In genomic region chr17:28743916-28744315, GRCm38 (mm10) we compare ENCODE assay signal across 13 mouse cellular contexts. TPM values are rescaled to one million over a fixed set of nuclear protein-coding genes. Genes with fewer than 3 reads are reported as not detected.
DNase-seq lines count a peak whose midpoint lies in the region; ATAC-seq and TF ChIP-seq lines count a peak whose summit lies in the region.
"Had no signal": no experiment of that assay in that cellular context is flagged by ENCODE, and none has a peak within 500 bp of the region (broad histone marks: within the 10 kb centered on the region; RNA-seq: fewer than 3 reads in every experiment).

No protein-coding gene starts in this region.

- H3K27me3 ChIP-seq in kidney, adult 2 months (replicated peaks; ENCODE audit: control insufficient read depth, insufficient read depth, low read length): no peaks in the 10 kb centered on the region
- H3K27me3 ChIP-seq in liver, embryonic 14.5 days (ENCODE audit: control insufficient read depth, insufficient read depth, low read length): no peaks in the 10 kb centered on the region
- no peaks in the 10 kb centered on the region for H3K27me3 ChIP-seq in forebrain, embryonic 12.5 days
- H3K27me3 ChIP-seq: intestine, embryonic 15.5 days; liver, embryonic 15.5 days; neural tube, embryonic 12.5 days had no signal

- WGBS in kidney, adult 2 months: 93% methylated on average over 9 of the region's 9 CpGs
- WGBS in liver, embryonic 14.5 days (ENCODE audit: insufficient replicate concordance): 80% methylated on average over 9 of the region's 9 CpGs
- WGBS in forebrain, embryonic 12.5 days: 91% methylated on average over 9 of the region's 9 CpGs

- ATAC-seq in liver, embryonic 14.5 days (ENCODE audit: insufficient read depth): no peak
- ATAC-seq in forebrain, embryonic 12.5 days (ENCODE audit: low FRiP score): no peak
- no peak for ATAC-seq in megakaryocyte-erythroid progenitor cell, adult 5-6 weeks (replicated peaks; ENCODE audit: low FRiP score, low TSS enrichment, poor library complexity, severe bottlenecking)
- ATAC-seq: intestine, embryonic 15.5 days had no signal

- no peak overlapping the region for H3K4me3 ChIP-seq in kidney, adult 2 months (ENCODE audit: insufficient read depth, low read depth, low read length)
- H3K4me3 ChIP-seq in liver, embryonic 14.5 days (ENCODE audit: insufficient read depth in 1 of 2, low read depth in 2 of 2, low read length in 2 of 2): no peak overlapping the region
- no peak overlapping the region for H3K4me3 ChIP-seq in forebrain, embryonic 12.5 days (replicated peaks)
- H3K4me3 ChIP-seq: intestine, embryonic 15.5 days; liver, embryonic 15.5 days; neural tube, embryonic 12.5 days had no signal

- H3K27ac ChIP-seq in kidney, adult 2 months (ENCODE audit: insufficient read depth, low read depth, low read length): peak overlapping the region; percentile 3; the same call in 1 of the 2 replicates
- no peak overlapping the region for H3K27ac ChIP-seq in liver, embryonic 14.5 days
- no peak overlapping the region for H3K27ac ChIP-seq in forebrain, embryonic 12.5 days
- H3K27ac ChIP-seq: intestine, embryonic 15.5 days; liver, embryonic 15.5 days; neural tube, embryonic 12.5 days had no signal

- H3K36me3 ChIP-seq in kidney, adult 2 months (ENCODE audit: control insufficient read depth, insufficient read depth, low read length): no peaks in the 10 kb centered on the region; the same call in 1 of the 2 replicates
- H3K36me3 ChIP-seq in liver, embryonic 14.5 days (replicated peaks; ENCODE audit: control insufficient read depth, insufficient read depth, low read depth): peaks cover 52% of the 10 kb centered on the region
- peaks cover 89% of the 10 kb centered on the region for H3K36me3 ChIP-seq in forebrain, embryonic 12.5 days (replicated peaks)

- no peak overlapping the region for H3K9ac ChIP-seq in liver, embryonic 14.5 days (replicated peaks)
- H3K9ac ChIP-seq in forebrain, embryonic 12.5 days: no peak overlapping the region
- H3K9ac ChIP-seq: intestine, embryonic 15.5 days; liver, embryonic 15.5 days; neural tube, embryonic 12.5 days had no signal

- H3K9me3 ChIP-seq in liver, embryonic 14.5 days (ENCODE audit: control insufficient read depth, low read length): no peaks in the 10 kb centered on the region
- no peaks in the 10 kb centered on the region for H3K9me3 ChIP-seq in forebrain, embryonic 12.5 days
- H3K9me3 ChIP-seq: intestine, embryonic 15.5 days; liver, embryonic 15.5 days; neural tube, embryonic 12.5 days had no signal

- peaks cover 10% of the 10 kb centered on the region for H3K4me1 ChIP-seq in kidney, adult 2 months (ENCODE audit: control insufficient read depth, insufficient read depth, low read length)
- 0 out of 4 replicates have a peak, but pooled peaks cover 0 to 2% of the 10 kb centered on the region in 2 experiments for H3K4me1 ChIP-seq in liver, embryonic 14.5 days (replicated peaks; ENCODE audit: control insufficient read depth in 2 of 2, insufficient read depth in 2 of 2, low read length in 1 of 2)
- no peaks in the 10 kb centered on the region for H3K4me1 ChIP-seq in forebrain, embryonic 12.5 days
- H3K4me1 ChIP-seq: intestine, embryonic 15.5 days; liver, embryonic 15.5 days; neural tube, embryonic 12.5 days had no signal

- H3K4me2 ChIP-seq in liver, embryonic 14.5 days (ENCODE audit: low read depth): no peak overlapping the region
- no peak overlapping the region for H3K4me2 ChIP-seq in forebrain, embryonic 12.5 days
- H3K4me2 ChIP-seq: intestine, embryonic 15.5 days; liver, embryonic 15.5 days; neural tube, embryonic 12.5 days had no signal

- TF ChIP-seq EP300 in liver, embryonic 14.5 days (IDR thresholded peaks at IDR 0.05; ENCODE audit: low read depth): no peak

- no peak for DNase-seq in kidney, adult 2 months
- no peak for DNase-seq in kidney, postnatal 14 days
- DNase-seq in A20 (ENCODE audit: low read depth, low spot score) (peak; percentile 63), NIH3T3 (ENCODE audit: low read depth) (peak; percentile 62)
- no peak for DNase-seq in liver, embryonic 14.5 days (ENCODE audit: low read depth in 3 of 3, low spot score in 3 of 3)
- DNase-seq in frontal cortex, postnatal 25 days (ENCODE audit: low spot score in 2 of 2): no peak
- DNase-seq: adrenal gland, adult 2 months; gastrocnemius, postnatal 36 days had no signal

- peak; percentile 21; the same call in 1 of the 2 replicates for TF ChIP-seq CTCF in kidney, adult 2 months (conservative IDR thresholded peaks at IDR 0.05; ENCODE audit: insufficient read depth, insufficient read length, low read depth, low read length)
- TF ChIP-seq CTCF in liver, embryonic 14.5 days (IDR thresholded peaks at IDR 0.05; ENCODE audit: low read depth): peak; percentile 50

- no peak for TF ChIP-seq POLR2A in kidney, adult 2 months (IDR thresholded peaks at IDR 0.05; ENCODE audit: low read depth, low read length)

RNA-seq across cellular contexts. Expression of gene AC170998.1, which starts 18.0 kb away (rescaled TPM):
- polyA plus RNA-seq in kidney, adult 2 months (2012; rRNA removed): 0.63 and 0.94 TPM in 2 replicates
- 0.06 and 0.58 TPM in 2 replicates for polyA plus RNA-seq in liver, embryonic 14.5 days (2012; rRNA removed)
- polyA plus RNA-seq in liver, embryonic 14.5 days (2014; fragmentation: Nextera tagmentation; extraction: Ambion mirVana): 0.40 and 0.74 TPM in 2 replicates
- polyA plus RNA-seq in forebrain, embryonic 12.5 days (2016; fragmentation: Nextera tagmentation; extraction: Ambion mirVana): 3.0 and 3.6 TPM in 2 replicates
- 8.7 and 12.8 TPM in 2 replicates for total RNA-seq in megakaryocyte-erythroid progenitor cell, adult 5-6 weeks (2014; fragmentation: Nextera tagmentation)
- not detected in 2 replicates for total RNA-seq in megakaryocyte-erythroid progenitor cell, adult 5-6 weeks (2017)

RNA-seq across cellular contexts. Expression of gene Mapk13, which starts 25.2 kb away (rescaled TPM):
- polyA plus RNA-seq in kidney, adult 2 months (2012; rRNA removed): 10.5 and 10.9 TPM in 2 replicates
- polyA plus RNA-seq in liver, embryonic 14.5 days (2012; rRNA removed): 1.5 and 1.6 TPM in 2 replicates
- polyA plus RNA-seq in liver, embryonic 14.5 days (2014; fragmentation: Nextera tagmentation; extraction: Ambion mirVana): 1.5 and 1.6 TPM in 2 replicates
- polyA plus RNA-seq in forebrain, embryonic 12.5 days (2016; fragmentation: Nextera tagmentation; extraction: Ambion mirVana): 2.5 and 5.3 TPM in 2 replicates
- not detected in 2 replicates for total RNA-seq in megakaryocyte-erythroid progenitor cell, adult 5-6 weeks (2014; fragmentation: Nextera tagmentation)
- 0.42 TPM in 1 of 2 replicates, not detected in the other for total RNA-seq in megakaryocyte-erythroid progenitor cell, adult 5-6 weeks (2017)
- total RNA-seq: gastrocnemius, postnatal 36 days had no signal

RNA-seq across cellular contexts. Expression of gene Mapk14, which starts 52.8 kb away (rescaled TPM):
- 92.2 and 97.3 TPM in 2 replicates for polyA plus RNA-seq in kidney, adult 2 months (2012; rRNA removed)
- 30.3 and 37.8 TPM in 2 replicates for polyA plus RNA-seq in liver, embryonic 14.5 days (2012; rRNA removed)
- 33.2 and 36.1 TPM in 2 replicates for polyA plus RNA-seq in liver, embryonic 14.5 days (2014; fragmentation: Nextera tagmentation; extraction: Ambion mirVana)
- polyA plus RNA-seq in forebrain, embryonic 12.5 days (2016; fragmentation: Nextera tagmentation; extraction: Ambion mirVana): 38.0 and 39.8 TPM in 2 replicates
- total RNA-seq in megakaryocyte-erythroid progenitor cell, adult 5-6 weeks (2014; fragmentation: Nextera tagmentation): 93.9 and 100 TPM in 2 replicates
- total RNA-seq in megakaryocyte-erythroid progenitor cell, adult 5-6 weeks (2017): 54.0 and 87.6 TPM in 2 replicates

RNA-seq across cellular contexts. Expression of gene Slc26a8, which starts 53.9 kb away (rescaled TPM):
- 0.86 and 0.91 TPM in 2 replicates for polyA plus RNA-seq in kidney, adult 2 months (2012; rRNA removed)
- polyA plus RNA-seq in liver, embryonic 14.5 days (2012; rRNA removed): 0.26 and 0.35 TPM in 2 replicates
- polyA plus RNA-seq in liver, embryonic 14.5 days (2014; fragmentation: Nextera tagmentation; extraction: Ambion mirVana): 0.11 and 0.21 TPM in 2 replicates
- polyA plus RNA-seq in forebrain, embryonic 12.5 days (2016; fragmentation: Nextera tagmentation; extraction: Ambion mirVana): 0.80 and 0.90 TPM in 2 replicates
- 1.9 and 3.7 TPM in 2 replicates for total RNA-seq in megakaryocyte-erythroid progenitor cell, adult 5-6 weeks (2014; fragmentation: Nextera tagmentation)
- total RNA-seq in megakaryocyte-erythroid progenitor cell, adult 5-6 weeks (2017): 1.2 TPM in 1 of 2 replicates, not detected in the other

RNA-seq across cellular contexts. Expression of gene Brpf3, which starts 57.0 kb away (rescaled TPM):
- polyA plus RNA-seq in kidney, adult 2 months (2012; rRNA removed): 30.2 and 31.3 TPM in 2 replicates
- 95.9 and 98.3 TPM in 2 replicates for polyA plus RNA-seq in liver, embryonic 14.5 days (2012; rRNA removed)
- polyA plus RNA-seq in liver, embryonic 14.5 days (2014; fragmentation: Nextera tagmentation; extraction: Ambion mirVana): 48.6 and 66.8 TPM in 2 replicates
- 14.4 and 16.2 TPM in 2 replicates for polyA plus RNA-seq in forebrain, embryonic 12.5 days (2016; fragmentation: Nextera tagmentation; extraction: Ambion mirVana)
- 61.1 and 68.0 TPM in 2 replicates for total RNA-seq in megakaryocyte-erythroid progenitor cell, adult 5-6 weeks (2014; fragmentation: Nextera tagmentation)
- total RNA-seq in megakaryocyte-erythroid progenitor cell, adult 5-6 weeks (2017): 5.3 and 6.2 TPM in 2 replicates

Comparison
In these comparisons a context has a peak if more than half of its experiments do, and no peak if none do; other contexts are left out.
1. DNase-seq: peak in A20 (single experiment) and NIH3T3 (single experiment); none in kidney, adult 2 months (single experiment), kidney, postnatal 14 days (single experiment), liver, embryonic 14.5 days (0 of 3) and frontal cortex, postnatal 25 days (0 of 2).